Mouse (Mus musculus) C2C12 (cell line): ENCODE measurements around the gene Rnf111. TPM values are rescaled to one million over a fixed set of nuclear protein-coding genes. Genes with fewer than 3 reads are reported as not detected.

Experiments used
- H3K27me3 ChIP-seq: one replicate; pipeline ENCODE4 v1.6.1; 2011; ENCODE audit not compliant: control insufficient read depth, insufficient read depth, insufficient read length
- H3K36me3 ChIP-seq: one replicate; pipeline ENCODE4 v1.6.1; 2011; ENCODE audit not compliant: control insufficient read depth, insufficient read depth
- H3K4me3 ChIP-seq: one replicate; pipeline ENCODE4 v1.5.1; 2011; ENCODE audit warnings: mild to moderate bottlenecking, control low read depth; ENCODE audit not compliant: poor library complexity, insufficient read depth, severe bottlenecking
- H3K79me2 ChIP-seq: one replicate; pipeline ENCODE4 v1.6.1; 2011; ENCODE audit not compliant: control insufficient read depth, insufficient read depth
- H3K79me3 ChIP-seq: one replicate; pipeline ENCODE4 v1.6.1; 2011; ENCODE audit warnings: low read depth, control low read depth
- H3ac ChIP-seq: one replicate; pipeline ENCODE3; 2011; ENCODE audit warnings: low read depth; ENCODE audit not compliant: control insufficient read depth, insufficient read length
- CEBPB ChIP-seq: IDR thresholded peaks from one replicate; pipeline ENCODE4 v1.6.1; 2011; ENCODE audit warnings: low read depth, mild to moderate bottlenecking, control low read depth, moderate library complexity
- CTCF ChIP-seq: IDR thresholded peaks from one replicate; pipeline ENCODE4 v1.5.1; 2011; ENCODE audit not compliant: control insufficient read depth, insufficient read depth, insufficient read length
- FOSL1 ChIP-seq: IDR thresholded peaks from one replicate; pipeline ENCODE4 v1.8.0; 2011; ENCODE audit warnings: mild to moderate bottlenecking, low read length; ENCODE audit not compliant: poor library complexity, insufficient read depth, severe bottlenecking
- MAX ChIP-seq: IDR thresholded peaks from one replicate; pipeline ENCODE4 v1.6.1; 2011; ENCODE audit warnings: mild to moderate bottlenecking, control low read depth
- MYOD1 ChIP-seq: IDR thresholded peaks from one replicate; pipeline ENCODE4 v1.6.1; 2011; ENCODE audit warnings: low read depth; ENCODE audit not compliant: control insufficient read depth, insufficient read length
- MYOG ChIP-seq: IDR thresholded peaks from one replicate; pipeline ENCODE4 v1.6.1; 2011; ENCODE audit not compliant: control insufficient read depth, insufficient read length; ENCODE audit errors: extremely low read depth
- USF1 ChIP-seq: IDR thresholded peaks from one replicate; pipeline ENCODE4 v1.6.1; 2011; ENCODE audit warnings: low read depth, mild to moderate bottlenecking, control low read depth, moderate library complexity
- polyA plus RNA-seq: library from polyadenylated mRNA; unstranded; fragments of >200 nt; fragmentation: generic; extraction: Trizol; gene quantifications from one replicate; pipeline ENCODE4 v1.2.1, GENCODE M21; 2012; ENCODE audit warnings: missing spikeins

The Rnf111 gene
- polyA plus RNA-seq, 1 experiment: 10.4 TPM

- H3K27me3 ChIP-seq: peaks cover 4% of the 10 kb centered on the region
- H3K79me3 ChIP-seq: no peaks in the 10 kb centered on the region
- no peak overlapping the region for H3K4me3 ChIP-seq
- H3K79me2 ChIP-seq: no peaks in the 10 kb centered on the region
- H3K36me3 ChIP-seq: no peaks in the 10 kb centered on the region
- no peak for TF ChIP-seq USF1
- TF ChIP-seq MYOG: no peak
- no peak for TF ChIP-seq MYOD1
- no peak for TF ChIP-seq MAX
- TF ChIP-seq FOSL1: no peak
- TF ChIP-seq CTCF: no peak
- no peak for TF ChIP-seq CEBPB
- H3ac ChIP-seq: no peak overlapping the region
These were observed 20.3 kb upstream of the Rnf111 start for GRCm38 (mm10) chr9:70523813-70524212.

- no peaks in the 10 kb centered on the region for H3K79me3 ChIP-seq
- no peaks in the 10 kb centered on the region for H3K79me2 ChIP-seq
- peaks cover 16% of the 10 kb centered on the region for H3K27me3 ChIP-seq
- no peak overlapping the region for H3K4me3 ChIP-seq
- no peak for TF ChIP-seq CTCF
- TF ChIP-seq FOSL1: no peak
- no peak for TF ChIP-seq MYOG
- no peak overlapping the region for H3ac ChIP-seq
- H3K36me3 ChIP-seq: no peaks in the 10 kb centered on the region
These were observed 17.1 kb upstream of the Rnf111 start for GRCm38 (mm10) chr9:70520651-70521050.

GRCm38 (mm10) chr9:70511681-70512080, 8.2 kb upstream of the Rnf111 start:
- Histone ChIP-seq H3ac (no peak overlapping the region), H3K4me3 (no peak overlapping the region), H3K36me3 (no peaks in the 10 kb centered on the region), H3K79me2 (no peaks in the 10 kb centered on the region), H3K79me3 (no peaks in the 10 kb centered on the region), H3K27me3 (peaks cover 7% of the 10 kb centered on the region)
- TF ChIP-seq CEBPB: no peak
- TF ChIP-seq USF1: no peak
- no peak for TF ChIP-seq MAX
- TF ChIP-seq MYOD1: no peak
- TF ChIP-seq MYOG: no peak
- no peak for TF ChIP-seq CTCF
- no peak for TF ChIP-seq FOSL1

GRCm38 (mm10) chr9:70510998-70511583, 7.6 kb upstream of the Rnf111 start:
- no peaks in the 10 kb centered on the region for H3K36me3 ChIP-seq
- H3K79me2 ChIP-seq: no peaks in the 10 kb centered on the region
- H3ac ChIP-seq: no peak overlapping the region
- H3K79me3 ChIP-seq: no peaks in the 10 kb centered on the region
- no peak overlapping the region for H3K4me3 ChIP-seq
- peaks cover 7% of the 10 kb centered on the region for H3K27me3 ChIP-seq
- no peak for TF ChIP-seq MAX
- TF ChIP-seq FOSL1: no peak
- no peak for TF ChIP-seq CEBPB
- no peak for TF ChIP-seq MYOG
- TF ChIP-seq CTCF: no peak
- no peak for TF ChIP-seq MYOD1
- TF ChIP-seq USF1: no peak

- Histone ChIP-seq H3K36me3 (no peaks in the 10 kb centered on the region), H3K27me3 (peaks cover 4% of the 10 kb centered on the region), H3ac (no peak overlapping the region), H3K79me3 (no peaks in the 10 kb centered on the region), H3K4me3 (no peak overlapping the region), H3K79me2 (no peaks in the 10 kb centered on the region)
- TF ChIP-seq CEBPB (no peak), FOSL1 (no peak), USF1 (no peak), MYOD1 (no peak), MAX (no peak), CTCF (no peak), MYOG (no peak)
These were observed 6.5 kb upstream of the Rnf111 start for GRCm38 (mm10) chr9:70509906-70510525.

GRCm38 (mm10) chr9:70506787-70507186, 3.3 kb upstream of the Rnf111 start:
- Histone ChIP-seq H3K4me3 (no peak overlapping the region), H3K36me3 (no peaks in the 10 kb centered on the region), H3K79me3 (peaks cover 13% of the 10 kb centered on the region), H3ac (no peak overlapping the region), H3K27me3 (no peaks in the 10 kb centered on the region), H3K79me2 (peaks cover 17% of the 10 kb centered on the region)
- TF ChIP-seq CEBPB (no peak), FOSL1 (no peak), MYOG (no peak), USF1 (no peak), CTCF (no peak), MAX (no peak)
